Mouse (Mus musculus) frontal cortex, adult 2 months (tissue): ENCODE results near the gene Arhgef17. TPM values are rescaled to one million over a fixed set of nuclear protein-coding genes. Genes with fewer than 3 reads are reported as not detected.
A peak's percentile ranks its signal among the peaks of the same experiment; 100 is the strongest.

Experiments
- DNase-seq, 2 experiments: peaks; one replicate each; pipeline ENCODE4 v3.0.0; 2022; ENCODE audit warnings: low spot score in 1 of 2; ENCODE audit errors: extremely low spot score in 1 of 2
- polyA plus RNA-seq: library from polyadenylated mRNA; depleted of rRNA; stranded (reverse); fragments of >200 nt; gene quantifications from 2 replicates; pipeline ENCODE4 v1.2.3, GENCODE M21; 2012

The Arhgef17 gene
- polyA plus RNA-seq, 1 experiment: 74.9 TPM

GRCm38 (mm10) chr7:100881531-100881930, 50.4 kb downstream of the Arhgef17 start:
- no peak for DNase-seq

GRCm38 (mm10) chr7:100879595-100879994, 52.3 kb downstream of the Arhgef17 start:
- DNase-seq: peak in 1 of 2 experiments; percentile 65

GRCm38 (mm10) chr7:100876771-100877170, 55.1 kb downstream of the Arhgef17 start:
- DNase-seq: no peak

GRCm38 (mm10) chr7:100876293-100876692, 55.6 kb downstream of the Arhgef17 start:
- DNase-seq: no peak

- no peak for DNase-seq
Measured at GRCm38 (mm10) chr7:100875822-100876221, 56.1 kb downstream of the Arhgef17 start.

- no peak for DNase-seq
Measured at GRCm38 (mm10) chr7:100873197-100873596, 58.7 kb downstream of the Arhgef17 start.

- no peak for DNase-seq
Measured at GRCm38 (mm10) chr7:100871892-100872291, 60.0 kb downstream of the Arhgef17 start.

- DNase-seq: no peak
Measured at GRCm38 (mm10) chr7:100871355-100871754, 60.6 kb downstream of the Arhgef17 start.

GRCm38 (mm10) chr7:100869877-100870629, 61.9 kb downstream of the Arhgef17 start:
- DNase-seq: no peak

GRCm38 (mm10) chr7:100868551-100868950, 63.4 kb downstream of the Arhgef17 start:
- no peak for DNase-seq

- DNase-seq: no peak
Measured at GRCm38 (mm10) chr7:100867561-100867960, 64.3 kb downstream of the Arhgef17 start.

GRCm38 (mm10) chr7:100866675-100867074, 65.2 kb downstream of the Arhgef17 start:
- DNase-seq: peak; percentile 58 to 89

- peak; percentile 77 to 91 for DNase-seq
Measured at GRCm38 (mm10) chr7:100862828-100863638, 68.9 kb downstream of the Arhgef17 start, which contains the start of gene Relt. Gene Relt, minus strand, starts transcription at chr7:100863446.

- DNase-seq: no peak
Measured at GRCm38 (mm10) chr7:100862353-100862752, 69.6 kb downstream of the Arhgef17 start.

- no peak for DNase-seq
Measured at GRCm38 (mm10) chr7:100861209-100861608, 70.7 kb downstream of the Arhgef17 start.

GRCm38 (mm10) chr7:100860450-100860849, 71.5 kb downstream of the Arhgef17 start:
- DNase-seq: no peak

GRCm38 (mm10) chr7:100855795-100856573, 75.9 kb downstream of the Arhgef17 start:
- DNase-seq: no peak

GRCm38 (mm10) chr7:100855300-100855699, 76.6 kb downstream of the Arhgef17 start:
- no peak for DNase-seq

- no peak for DNase-seq
Measured at GRCm38 (mm10) chr7:100854861-100855260, 77.0 kb downstream of the Arhgef17 start.

- no peak for DNase-seq
Measured at GRCm38 (mm10) chr7:100854137-100854814, 77.6 kb downstream of the Arhgef17 start.
